Mouse (Mus musculus) gastrocnemius, postnatal 14 days (tissue): ENCODE results near the gene Slc17a9. TPM values are rescaled to one million over a fixed set of nuclear protein-coding genes. Genes with fewer than 3 reads are reported as not detected.
A peak's percentile ranks its signal among the peaks of the same experiment; 100 is the strongest.
"Not testable (repeated sequence)": the region's sequence is repeated elsewhere in the genome, so short reads cannot be mapped to it uniquely, and the experiment has no call there.

Source experiments
- DNase-seq: peaks from one replicate; pipeline ENCODE4 v3.0.0; 2021; ENCODE audit warnings: mixed read lengths
- intact Hi-C: fragments of 180-260 bp; cut with DNase I; formaldehyde crosslinking; loops from one replicate; pipeline ENCODE4 v1.15.1; 2025; ENCODE audit warnings: low total_unique reads
- total RNA-seq, 2 experiments: library from RNA; stranded (reverse); gene quantifications; 2 replicates each; pipeline ENCODE4 v1.2.3; 2021

Gene Slc17a9
- total RNA-seq, 2 experiments from 2014 or later: 0.39 to 0.51 TPM

GRCm38 (mm10) chr2:180709023-180709922 is 15.8 kb upstream of the Slc17a9 start:
- intact Hi-C loops: no loop called here

GRCm38 (mm10) chr2:180709923-180710272 is 15.2 kb upstream of the Slc17a9 start, which contains the start of the genes Dido1 and Gid8:
Gene Dido1 (minus strand): TSS chr2:180709999.
Gene Gid8 (plus strand): TSS chr2:180710117.
- intact Hi-C loops: no loop called here
- DNase-seq: peak; percentile 95

More at GRCm38 (mm10) chr2:180709023-180709922, 15.8 kb upstream of the Slc17a9 start:
- DNase-seq: no peak

GRCm38 (mm10) chr2:180710276-180711155 is 14.5 kb upstream of the Slc17a9 start:
- intact Hi-C loops: no loop called here
- no peak for DNase-seq

GRCm38 (mm10) chr2:180711527-180711926 is 13.5 kb upstream of the Slc17a9 start:
- intact Hi-C loops: no loop called here
- no peak for DNase-seq

GRCm38 (mm10) chr2:180712037-180712689 is 12.9 kb upstream of the Slc17a9 start:
- intact Hi-C loops: no loop called here
- DNase-seq: no peak

GRCm38 (mm10) chr2:180722748-180723147 is 2.3 kb upstream of the Slc17a9 start:
- intact Hi-C loops, DNase-seq: not testable (repeated sequence)

- no peak for DNase-seq
- intact Hi-C loops: no loop called here
Observed at GRCm38 (mm10) chr2:180723865-180724264, 1.2 kb upstream of the Slc17a9 start.

- no peak for DNase-seq
- intact Hi-C loops: loop anchor here (5.0 kb wide), 1 partner anchor 43 kb away; no protein-coding TSS in a partner anchor
Observed at GRCm38 (mm10) chr2:180725414-180725778, 333 bp downstream of the Slc17a9 start.

- DNase-seq: no peak
- intact Hi-C loops: loop anchor here (5.0 kb wide), 1 partner anchor 44 kb away; no protein-coding TSS in a partner anchor
Observed at GRCm38 (mm10) chr2:180725856-180726629, 980 bp downstream of the Slc17a9 start.

- no peak for DNase-seq
- intact Hi-C loops: loop anchor here (5.0 kb wide), 1 partner anchor 45 kb away; no protein-coding TSS in a partner anchor
Observed at GRCm38 (mm10) chr2:180726658-180727442, 1.8 kb downstream of the Slc17a9 start.

- DNase-seq: no peak
- intact Hi-C loops: loop anchor here (5.0 kb wide), 1 partner anchor 45 kb away; no protein-coding TSS in a partner anchor
Observed at GRCm38 (mm10) chr2:180727613-180728021, 2.6 kb downstream of the Slc17a9 start.

GRCm38 (mm10) chr2:180731036-180731435 is 6.0 kb downstream of the Slc17a9 start:
- no peak for DNase-seq
- intact Hi-C loops: no loop called here

GRCm38 (mm10) chr2:180731984-180732383 is 6.9 kb downstream of the Slc17a9 start:
- DNase-seq: no peak
- intact Hi-C loops: no loop called here

- intact Hi-C loops: loop anchor here (5.0 kb wide), 1 partner anchor 78 kb away; no protein-coding TSS in a partner anchor
- no peak for DNase-seq
Observed at GRCm38 (mm10) chr2:180735232-180735631, 10.2 kb downstream of the Slc17a9 start.

GRCm38 (mm10) chr2:180737984-180738383 is 12.9 kb downstream of the Slc17a9 start:
- no peak for DNase-seq
- intact Hi-C loops: loop anchor here (5.0 kb wide), 1 partner anchor 81 kb away; no protein-coding TSS in a partner anchor

- DNase-seq: no peak
- intact Hi-C loops: loop anchor here (5.0 to 10.0 kb wide), 3 partner anchors 37 to 266 kb away; partner anchors contain the start of genes Bhlhe23, Mrgbp and Ogfr
Observed at GRCm38 (mm10) chr2:180740349-180740748, 15.3 kb downstream of the Slc17a9 start.

GRCm38 (mm10) chr2:180741421-180741820 is 16.4 kb downstream of the Slc17a9 start:
- no peak for DNase-seq
- intact Hi-C loops: loop anchor here (5.0 to 10.0 kb wide), 3 partner anchors 36 to 267 kb away; partner anchors contain the start of genes Bhlhe23, Mrgbp and Ogfr
